13 mouse cellular contexts compared by ENCODE assay signal in the genomic region with DNA sequence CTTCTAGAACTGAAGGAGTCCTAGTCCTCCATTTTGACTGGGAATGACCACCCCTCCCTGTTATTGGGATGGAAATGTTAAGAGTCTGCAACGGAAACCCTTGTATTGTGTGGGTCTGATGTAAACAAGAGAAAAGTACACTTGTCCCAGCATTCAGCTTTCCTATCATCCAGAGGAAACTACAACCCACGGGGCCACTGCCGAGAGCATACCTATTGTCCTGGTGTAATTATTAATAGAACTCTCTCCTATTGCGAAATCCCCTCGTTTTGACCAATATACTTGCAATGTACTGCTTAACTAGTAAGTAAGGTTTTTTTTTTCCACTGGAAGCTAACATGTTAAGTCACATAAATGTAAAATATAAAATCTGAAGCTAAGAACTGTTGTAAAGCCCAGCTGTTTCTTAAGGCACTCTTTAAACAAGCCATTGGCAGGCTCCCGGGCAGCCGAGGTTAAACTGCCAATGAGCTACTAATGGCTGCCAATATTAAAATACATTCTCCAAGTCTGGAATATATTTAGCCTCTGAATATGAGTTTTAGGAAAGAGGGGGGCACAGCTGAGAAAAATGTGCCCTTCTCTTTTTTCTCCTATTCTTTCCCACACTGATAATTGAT. TPM values are rescaled to one million over a fixed set of nuclear protein-coding genes. Genes with fewer than 3 reads are reported as not detected.
A peak's percentile ranks its signal among the peaks of the same experiment; 100 is the strongest.
DNase-seq lines count a peak whose midpoint lies in the region; ATAC-seq and TF ChIP-seq lines count a peak whose summit lies in the region.
"Had no signal": no experiment of that assay in that cellular context is flagged by ENCODE, and none has a peak within 500 bp of the region (broad histone marks: within the 10 kb centered on the region; RNA-seq: fewer than 3 reads in every experiment).

No protein-coding gene starts in this region.

- H3K9ac ChIP-seq in heart, embryonic 15.5 days = no peak overlapping the region
- H3K9ac ChIP-seq: forebrain, postnatal 0 days had no signal

- peaks cover 3% of the 10 kb centered on the region for H3K4me1 ChIP-seq in heart, embryonic 15.5 days (replicated peaks)

- H3K4me2 ChIP-seq in heart, embryonic 15.5 days = no peak overlapping the region

- H3K27ac ChIP-seq in layer of hippocampus, adult 2 months = peak overlapping the region; percentile 28; the same call in 1 of the 2 replicates
- peak overlapping the region; percentile 51 for H3K27ac ChIP-seq in heart, embryonic 15.5 days
- H3K27ac ChIP-seq: macrophage had no signal

- H3K36me3 ChIP-seq in heart, embryonic 15.5 days = no peaks in the 10 kb centered on the region

- WGBS in heart, embryonic 15.5 days = 58% methylated on average over 7 of the region's 7 CpGs

- TF ChIP-seq CTCF in layer of hippocampus, adult 2 months (conservative IDR thresholded peaks at IDR 0.05) = no peak

- H3K27me3 ChIP-seq in heart, embryonic 15.5 days = no peaks in the 10 kb centered on the region

- H3K9me3 ChIP-seq in heart, embryonic 15.5 days (replicated peaks) = no peaks in the 10 kb centered on the region

- H3K4me3 ChIP-seq in layer of hippocampus, adult 2 months = no peak overlapping the region
- H3K4me3 ChIP-seq in heart, embryonic 15.5 days = no peak overlapping the region

- no peak for DNase-seq in layer of hippocampus, adult 2 months (ENCODE audit: low spot score in 2 of 2)
- no peak for DNase-seq in layer of hippocampus, adult 18-20 months (ENCODE audit: low spot score in 2 of 2)
- peak; percentile 45 for DNase-seq in kidney, postnatal 14 days
- DNase-seq in lung, postnatal 36 days = peak; percentile 53
- DNase-seq in cerebellum, adult 8-10 months = no peak
- DNase-seq in urinary bladder, adult 18-20 months (ENCODE audit: low spot score in 2 of 2) = no peak
- DNase-seq in embryo, embryonic 10.5 days (ENCODE audit: low spot score) = no peak
- DNase-seq: adrenal gland, adult 2 months; cerebellum, adult 2 months; forebrain, postnatal 0 days; thymus, postnatal 14 days had no signal

- ATAC-seq in heart, embryonic 15.5 days (replicated peaks; ENCODE audit: insufficient number of reproducible peaks, insufficient read depth, low FRiP score, low read depth) = no peak
- ATAC-seq: forebrain, postnatal 0 days had no signal

RNA-seq across cellular contexts. Expression of a gene that starts 47.7 kb away (rescaled TPM):
- total RNA-seq in layer of hippocampus, adult 2 months (2021) = 10 to 100 TPM; 63.2 to 63.9 TPM
- 10 to 100 TPM; 61.0 to 63.2 TPM for total RNA-seq in layer of hippocampus, adult 18-20 months (2021)
- 27.9 and 32.4 TPM in 2 replicates for polyA plus RNA-seq in heart, embryonic 15.5 days (2015; fragmentation: Nextera tagmentation; extraction: Ambion mirVana)

Comparison
In these comparisons a context has a peak if more than half of its experiments do, and no peak if none do; other contexts are left out.
1. DNase-seq: peak in kidney, postnatal 14 days (single experiment) and lung, postnatal 36 days (single experiment); none in layer of hippocampus, adult 2 months (0 of 2), layer of hippocampus, adult 18-20 months (0 of 2), cerebellum, adult 8-10 months (single experiment), urinary bladder, adult 18-20 months (0 of 2) and embryo, embryonic 10.5 days (single experiment).